Mouse (Mus musculus) cortical plate, adult 2 months (tissue): ENCODE data around the gene Dennd5b. TPM values are rescaled to one million over a fixed set of nuclear protein-coding genes. Genes with fewer than 3 reads are reported as not detected.
A peak's percentile ranks its signal among the peaks of the same experiment; 100 is the strongest.
"Not testable (repeated sequence)": the region's sequence is repeated elsewhere in the genome, so short reads cannot be mapped to it uniquely, and the experiment has no call there.

Source experiments
- H3K27ac ChIP-seq: fragments of 200-500 bp; 2 replicates; pipeline ENCODE4 v1.5.1; 2012; ENCODE audit warnings: low read length, control low read depth, inconsistent platforms; ENCODE audit not compliant: insufficient read depth
- H3K4me1 ChIP-seq: fragments of 200-500 bp; 2 replicates; pipeline ENCODE4 v1.6.1; 2011; ENCODE audit warnings: low read length; ENCODE audit not compliant: control insufficient read depth, insufficient read depth
- H3K4me3 ChIP-seq: fragments of 200-500 bp; 2 replicates; pipeline ENCODE4 v1.5.1; 2011; ENCODE audit warnings: mild to moderate bottlenecking, low read length, control low read depth; ENCODE audit not compliant: insufficient read depth
- CTCF ChIP-seq: fragments of 200-500 bp; IDR thresholded peaks from 2 replicates; pipeline ENCODE4 v1.5.1; 2011; ENCODE audit warnings: mild to moderate bottlenecking, control low read depth, low read length; ENCODE audit not compliant: insufficient read depth; ENCODE audit errors: extremely low read depth
- POLR2A ChIP-seq: fragments of 200-500 bp; IDR thresholded peaks from 2 replicates; pipeline ENCODE4 v1.6.1; 2011; ENCODE audit warnings: mild to moderate bottlenecking, low read length, control low read depth; ENCODE audit not compliant: insufficient read depth; ENCODE audit errors: extremely low read depth
- polyA plus RNA-seq: library from polyadenylated mRNA; depleted of rRNA; stranded (reverse); fragments of >200 nt; gene quantifications from 2 replicates; pipeline ENCODE4 v1.2.3, GENCODE M21; 2012

Dennd5b gene
- polyA plus RNA-seq, 1 experiment = 20.6 TPM

- TF ChIP-seq CTCF (no peak), POLR2A (no peak)
- H3K27ac ChIP-seq = no peak overlapping the region
- H3K4me3 ChIP-seq = no peak overlapping the region
- no peaks in the 10 kb centered on the region for H3K4me1 ChIP-seq
Measured at GRCm38 (mm10) chr6:149032198-149032597, 69.3 kb downstream of the Dennd5b start.

GRCm38 (mm10) chr6:149031377-149031776, 70.1 kb downstream of the Dennd5b start:
- Histone ChIP-seq H3K4me1 (no peaks in the 10 kb centered on the region), H3K4me3 (no peak overlapping the region), H3K27ac (no peak overlapping the region)
- no peak for TF ChIP-seq POLR2A
- no peak for TF ChIP-seq CTCF

GRCm38 (mm10) chr6:149018431-149018830, 83.0 kb downstream of the Dennd5b start:
- TF ChIP-seq POLR2A = no peak
- TF ChIP-seq CTCF = no peak
- Histone ChIP-seq H3K4me3 (no peak overlapping the region), H3K27ac (no peak overlapping the region), H3K4me1 (no peaks in the 10 kb centered on the region)

GRCm38 (mm10) chr6:149010766-149011301, 90.6 kb downstream of the Dennd5b start:
- H3K4me1 ChIP-seq = no peaks in the 10 kb centered on the region
- no peak overlapping the region for H3K4me3 ChIP-seq
- TF ChIP-seq POLR2A (no peak), CTCF (peak; percentile 26; the same call in 1 of the 2 replicates)
- H3K27ac ChIP-seq = no peak overlapping the region

- no peak overlapping the region for H3K27ac ChIP-seq
- no peaks in the 10 kb centered on the region for H3K4me1 ChIP-seq
- TF ChIP-seq POLR2A (no peak), CTCF (no peak)
- H3K4me3 ChIP-seq = no peak overlapping the region
Measured at GRCm38 (mm10) chr6:149005009-149005408, 96.5 kb downstream of the Dennd5b start.

- H3K4me3 ChIP-seq = no peak overlapping the region
- no peaks in the 10 kb centered on the region for H3K4me1 ChIP-seq
- TF ChIP-seq CTCF (no peak), POLR2A (no peak)
- no peak overlapping the region for H3K27ac ChIP-seq
Measured at GRCm38 (mm10) chr6:148994327-148994999, 107.0 kb downstream of the Dennd5b start.

GRCm38 (mm10) chr6:148993117-148994077, 108.1 kb downstream of the Dennd5b start:
- H3K4me3 ChIP-seq = no peak overlapping the region
- TF ChIP-seq POLR2A (no peak), CTCF (peak; percentile 18; the same call in 1 of the 2 replicates)
- no peaks in the 10 kb centered on the region for H3K4me1 ChIP-seq
- H3K27ac ChIP-seq = no peak overlapping the region

GRCm38 (mm10) chr6:148992373-148993116, 108.9 kb downstream of the Dennd5b start:
- Histone ChIP-seq H3K4me1 (no peaks in the 10 kb centered on the region), H3K4me3 (no peak overlapping the region), H3K27ac (no peak overlapping the region)
- no peak for TF ChIP-seq CTCF
- no peak for TF ChIP-seq POLR2A

- no peak for TF ChIP-seq CTCF
- Histone ChIP-seq H3K4me1 (no peaks in the 10 kb centered on the region), H3K27ac (no peak overlapping the region)
Measured at GRCm38 (mm10) chr6:148991660-148992372, 109.7 kb downstream of the Dennd5b start.

GRCm38 (mm10) chr6:148989792-148990491, 111.5 kb downstream of the Dennd5b start:
- H3K27ac ChIP-seq, H3K4me1 ChIP-seq, H3K4me3 ChIP-seq: not testable (repeated sequence)

More at GRCm38 (mm10) chr6:148991660-148992372, 109.7 kb downstream of the Dennd5b start:
- H3K4me3 ChIP-seq = no peak overlapping the region
